Mouse (Mus musculus) embryonic facial prominence, embryonic 14.5 days (tissue): ENCODE measurements around the gene Ncoa6. TPM values are rescaled to one million over a fixed set of nuclear protein-coding genes. Genes with fewer than 3 reads are reported as not detected.
A peak's percentile ranks its signal among the peaks of the same experiment; 100 is the strongest.

Experiments used
- ATAC-seq: fragments of 200-750 bp; cut with Nextera tagmentation; 2 replicates; pipeline ENCODE4 v1.8.0; 2017; ENCODE audit warnings: low read depth, moderate number of reproducible peaks, moderate TSS enrichment
- DNase-seq: peaks from one replicate; pipeline ENCODE4 v3.0.0-alpha.2; 2015; ENCODE audit warnings: low spot score
- H3K27ac ChIP-seq: fragments of 300-500 bp; sonication (generic); replicated peaks from 2 replicates; pipeline ENCODE4 v1.5.1; 2014; ENCODE audit warnings: low read depth, mild to moderate bottlenecking, low read length, moderate library complexity
- H3K27me3 ChIP-seq: fragments of 300-500 bp; sonication (generic); replicated peaks from 2 replicates; pipeline ENCODE4 v1.6.1; 2014; ENCODE audit warnings: low read length; ENCODE audit not compliant: control insufficient read depth, insufficient read depth
- H3K36me3 ChIP-seq: fragments of 300-500 bp; sonication (generic); 2 replicates; pipeline ENCODE4 v1.6.1; 2014; ENCODE audit warnings: low read length, mixed read lengths; ENCODE audit not compliant: control insufficient read depth, insufficient read depth
- H3K4me1 ChIP-seq: fragments of 300-500 bp; sonication (generic); 2 replicates; pipeline ENCODE4 v1.6.1; 2014; ENCODE audit warnings: antibody characterized with exemption, low read length; ENCODE audit not compliant: control insufficient read depth, insufficient read depth
- H3K4me2 ChIP-seq: fragments of 300-500 bp; sonication (generic); 2 replicates; pipeline ENCODE4 v1.6.1; 2014; ENCODE audit warnings: low read depth, mild to moderate bottlenecking, low read length, moderate library complexity, mixed read lengths
- H3K4me3 ChIP-seq: fragments of 300-500 bp; sonication (generic); 2 replicates; pipeline ENCODE4 v1.5.1; 2014; ENCODE audit warnings: low read depth, mild to moderate bottlenecking, low read length
- H3K9ac ChIP-seq: fragments of 300-500 bp; sonication (generic); 2 replicates; pipeline ENCODE4 v1.6.1; 2014; ENCODE audit warnings: low read depth, mild to moderate bottlenecking, low read length, moderate library complexity, mixed read lengths
- H3K9me3 ChIP-seq: fragments of 300-500 bp; sonication (generic); 2 replicates; pipeline ENCODE4 v1.6.1; 2016; ENCODE audit warnings: low read length; ENCODE audit not compliant: control insufficient read depth
- WGBS: fragments of 180-500 bp; shearing (Covaris S2); extraction: QIAGEN DNeasy Blood & Tissue Kit; methylation state at CpG from one replicate; pipeline ENCODE4 v1.1.7; 2014; 5-methylcytosine and 5-hydroxymethylcytosine counted together
- polyA plus RNA-seq: library from polyadenylated mRNA; unstranded; fragments of >200 nt; fragmentation: Nextera tagmentation; extraction: Ambion mirVana; gene quantifications from 2 replicates; pipeline ENCODE4 v1.2.1, GENCODE M21; 2014

The Ncoa6 gene
- polyA plus RNA-seq, 1 experiment from 2014 or later, result 23.0 TPM

DNA sequence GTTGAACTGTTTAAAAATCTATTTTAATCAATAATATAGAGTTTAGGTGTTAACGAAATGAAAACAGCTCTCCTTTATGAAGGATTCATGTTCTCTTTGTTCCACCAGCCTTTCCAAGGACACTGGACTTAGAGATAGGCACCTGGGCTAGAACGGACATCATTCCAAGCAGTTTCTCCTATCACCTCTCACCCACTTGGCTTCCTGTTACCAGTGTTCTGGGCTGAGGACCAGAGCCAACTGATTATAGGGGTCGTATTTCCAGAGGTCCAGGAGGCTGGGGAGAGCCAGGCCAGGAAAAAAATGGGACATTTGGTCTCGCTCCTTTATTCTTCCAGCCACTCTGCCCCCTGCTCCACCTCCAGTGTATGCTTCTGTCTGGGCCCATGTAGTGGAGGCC lies 101.2 kb downstream of the Ncoa6 start:
- no peaks in the 10 kb centered on the region for H3K36me3 ChIP-seq
- H3K9ac ChIP-seq, result no peak overlapping the region
- no peaks in the 10 kb centered on the region for H3K9me3 ChIP-seq
- no peak overlapping the region for H3K4me3 ChIP-seq
- H3K4me1 ChIP-seq, result no peaks in the 10 kb centered on the region
- no peak for DNase-seq
- 46% methylated on average over 4 of the region's 4 CpGs for WGBS
- no peaks in the 10 kb centered on the region for H3K27me3 ChIP-seq
- no peak overlapping the region for H3K4me2 ChIP-seq
- H3K27ac ChIP-seq, result no peak overlapping the region
- ATAC-seq, result no peak

DNA sequence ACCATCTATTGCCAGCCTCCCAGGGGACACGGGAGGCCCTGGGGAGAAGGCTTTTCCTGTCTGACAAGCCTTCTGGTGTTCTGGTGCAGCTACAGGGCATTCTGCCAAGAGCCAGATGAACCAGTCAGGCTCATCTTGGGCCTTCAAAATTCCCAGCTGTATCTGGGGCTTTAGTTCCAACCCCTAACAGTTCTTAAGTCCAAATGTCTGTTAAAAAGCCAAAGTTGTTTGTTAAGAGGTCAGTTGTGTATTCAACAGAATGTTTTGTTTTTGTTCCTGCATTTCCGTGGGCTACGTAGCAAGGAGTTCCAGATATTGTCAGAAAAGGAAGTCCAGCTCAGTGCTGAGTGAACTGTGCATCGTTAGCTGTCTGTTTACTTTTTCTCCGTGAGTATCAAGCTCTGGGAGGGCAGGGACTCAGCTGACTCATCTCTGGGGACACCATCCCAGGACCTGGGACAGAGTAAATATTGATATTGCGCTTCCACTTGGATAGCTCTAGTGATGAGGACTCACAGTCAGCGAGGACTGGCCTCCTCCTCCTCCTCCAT lies 104.3 kb downstream of the Ncoa6 start:
- Histone ChIP-seq H3K36me3 (no peaks in the 10 kb centered on the region), H3K27me3 (no peaks in the 10 kb centered on the region), H3K9me3 (no peaks in the 10 kb centered on the region), H3K4me1 (no peaks in the 10 kb centered on the region), H3K9ac (no peak overlapping the region), H3K4me3 (no peak overlapping the region), H3K27ac (no peak overlapping the region), H3K4me2 (no peak overlapping the region)
- 48% methylated on average over 7 of the region's 7 CpGs for WGBS
- no peak for ATAC-seq
- peak; percentile 81 for DNase-seq

GRCm38 (mm10) chr2:155367635-155368284 lies 105.9 kb downstream of the Ncoa6 start:
- ATAC-seq, result no peak
- no peak overlapping the region for H3K9ac ChIP-seq
- DNase-seq, result no peak
- no peak overlapping the region for H3K4me3 ChIP-seq
- H3K36me3 ChIP-seq, result no peaks in the 10 kb centered on the region
- no peak overlapping the region for H3K4me2 ChIP-seq
- WGBS, result 76% methylated on average over 7 of the region's 7 CpGs
- H3K27me3 ChIP-seq, result no peaks in the 10 kb centered on the region
- H3K9me3 ChIP-seq, result no peaks in the 10 kb centered on the region
- H3K27ac ChIP-seq, result no peak overlapping the region
- H3K4me1 ChIP-seq, result no peaks in the 10 kb centered on the region

DNA sequence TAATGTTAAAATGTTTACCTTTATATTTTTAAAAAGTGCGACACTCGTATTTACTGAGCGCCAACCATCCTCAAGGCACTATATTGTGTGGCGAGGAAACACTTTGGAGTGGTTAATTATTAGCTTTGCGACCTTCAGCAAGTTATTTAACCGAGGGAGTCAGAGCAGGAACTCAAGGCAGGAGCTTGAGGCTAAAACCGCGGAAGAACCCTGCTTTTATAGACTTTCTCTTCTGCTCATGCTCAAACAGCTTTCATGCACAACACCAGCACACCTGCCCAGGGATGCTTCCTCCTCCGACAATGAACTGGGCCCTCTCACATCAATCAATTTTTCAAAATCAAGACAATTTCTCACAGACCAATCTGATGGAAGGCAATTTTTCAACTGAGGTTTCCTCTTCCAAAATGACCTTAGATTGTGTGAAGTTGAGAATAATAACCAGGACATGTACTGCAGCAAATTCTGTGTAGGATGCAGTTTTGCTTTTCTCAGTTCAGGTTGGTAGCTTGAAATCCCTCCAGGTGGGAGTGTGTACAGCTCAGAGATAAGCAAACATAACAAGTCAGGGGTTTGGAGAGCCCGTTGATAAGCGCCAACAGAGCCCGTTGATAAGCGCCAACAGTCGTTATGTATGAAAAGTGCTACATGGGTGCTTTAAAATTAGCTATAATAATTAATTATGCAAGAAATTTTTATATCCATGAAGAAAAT lies 115.9 kb downstream of the Ncoa6 start:
- Histone ChIP-seq H3K27me3 (no peaks in the 10 kb centered on the region), H3K36me3 (no peaks in the 10 kb centered on the region), H3K9me3 (no peaks in the 10 kb centered on the region), H3K9ac (peak overlapping the region; percentile 54; the same call in 1 of the 2 replicates), H3K4me3 (peak overlapping the region; percentile 89), H3K27ac (no peak overlapping the region), H3K4me1 (no peaks in the 10 kb centered on the region), H3K4me2 (peak overlapping the region; percentile 77)
- WGBS, result 34% methylated on average over 14 of the region's 14 CpGs
- DNase-seq (no peak), ATAC-seq (peak; percentile 16)

GRCm38 (mm10) chr2:155356971-155357591 lies 116.6 kb downstream of the Ncoa6 start, which contains the start of gene Pigu:
Pigu (minus strand) TSS chr2:155357430.
- Histone ChIP-seq H3K36me3 (no peaks in the 10 kb centered on the region), H3K4me3 (peak within 1 kb of the TSS; percentile 89), H3K4me2 (peak within 1 kb of the TSS; percentile 77), H3K9ac (peak within 1 kb of the TSS; percentile 80), H3K4me1 (no peaks in the 10 kb centered on the region), H3K9me3 (no peaks in the 10 kb centered on the region), H3K27me3 (no peaks in the 10 kb centered on the region), H3K27ac (peak within 1 kb of the TSS; percentile 48)
- WGBS, result under 1% methylated on average over 38 of the region's 38 CpGs
- ATAC-seq (peak; percentile 100), DNase-seq (peak; percentile 99)

DNA sequence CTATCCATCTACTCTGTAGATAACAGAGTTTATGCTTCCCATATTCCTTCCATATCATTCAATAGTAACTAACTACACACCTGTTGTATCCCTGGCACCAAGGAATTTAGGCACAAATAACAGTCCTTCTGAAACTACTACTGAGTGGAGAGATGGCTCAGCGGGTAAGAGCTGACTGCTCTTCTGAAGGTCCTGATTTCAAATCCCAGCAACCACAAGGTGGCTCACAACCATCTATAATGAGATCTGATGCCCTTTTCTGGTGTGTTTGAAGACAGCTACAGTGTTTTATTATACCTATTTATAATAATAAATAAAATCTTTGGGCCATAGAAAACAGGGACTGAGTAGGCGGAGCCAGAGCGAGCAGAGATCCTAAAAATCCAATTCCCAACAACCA lies 119.3 kb downstream of the Ncoa6 start:
- Histone ChIP-seq H3K9ac (no peak overlapping the region), H3K4me1 (no peaks in the 10 kb centered on the region), H3K27me3 (no peaks in the 10 kb centered on the region), H3K9me3 (no peaks in the 10 kb centered on the region), H3K36me3 (no peaks in the 10 kb centered on the region), H3K4me3 (no peak overlapping the region), H3K27ac (no peak overlapping the region), H3K4me2 (no peak overlapping the region)
- DNase-seq (no peak), ATAC-seq (no peak)
- 97% methylated on average over 3 of the region's 3 CpGs for WGBS

DNA sequence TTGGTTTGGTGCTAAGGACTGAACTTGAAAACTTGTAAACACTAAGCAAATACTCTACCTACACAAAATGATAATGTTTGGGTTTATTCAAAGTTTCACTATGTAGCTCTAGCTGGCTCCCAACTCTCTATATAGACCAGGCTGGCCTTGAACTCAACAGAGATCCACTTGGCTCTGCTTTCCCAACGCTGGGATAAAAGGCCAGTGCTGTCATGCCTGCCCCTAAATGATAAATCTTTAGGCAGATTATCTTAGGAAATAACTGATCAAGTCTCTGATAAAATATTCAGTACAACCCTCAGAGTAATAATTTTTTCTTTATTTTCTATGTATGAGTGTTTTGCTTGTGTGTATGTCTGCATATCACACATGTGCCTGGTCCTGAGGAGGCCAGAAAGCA lies 127.0 kb downstream of the Ncoa6 start:
- Histone ChIP-seq H3K27ac (no peak overlapping the region), H3K27me3 (no peaks in the 10 kb centered on the region), H3K4me1 (no peaks in the 10 kb centered on the region), H3K36me3 (peaks cover 22% of the 10 kb centered on the region), H3K4me2 (no peak overlapping the region), H3K9ac (no peak overlapping the region), H3K9me3 (no peaks in the 10 kb centered on the region), H3K4me3 (no peak overlapping the region)
- ATAC-seq (no peak), DNase-seq (no peak)
- 78% methylated on average over 1 of the region's 1 CpGs for WGBS
